ENCODE assay signal across 9 mouse cellular contexts in the genomic region with DNA sequence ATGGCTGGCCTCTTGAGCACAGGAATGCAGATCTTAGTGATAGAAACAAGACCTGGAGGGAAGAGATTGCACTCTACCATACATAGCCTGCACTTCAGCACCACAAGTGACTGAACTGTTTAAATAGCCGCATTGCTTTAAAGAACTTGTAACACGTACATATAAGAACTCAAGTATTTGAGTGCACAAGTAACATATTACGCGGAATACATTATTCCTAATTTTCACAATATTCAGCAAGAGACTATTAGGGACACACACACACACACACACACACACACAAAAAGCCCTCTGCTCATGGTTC. TPM values are rescaled to one million over a fixed set of nuclear protein-coding genes. Genes with fewer than 3 reads are reported as not detected.
DNase-seq lines count a peak whose midpoint lies in the region; ATAC-seq and TF ChIP-seq lines count a peak whose summit lies in the region.
"Had no signal": no experiment of that assay in that cellular context is flagged by ENCODE, and none has a peak within 500 bp of the region (broad histone marks: within the 10 kb centered on the region; RNA-seq: fewer than 3 reads in every experiment).

No protein-coding gene starts in this region.

- DNase-seq in kidney, adult 2 months = no peak
- no peak for DNase-seq in kidney, postnatal 10 days
- DNase-seq in urinary bladder, postnatal 14 days (ENCODE audit: low spot score) = no peak
- DNase-seq in urinary bladder, postnatal 36 days (ENCODE audit: low spot score in 2 of 2) = no peak
- DNase-seq in cerebellum, adult 9-10 months = no peak
- DNase-seq: thymus, postnatal 25 days had no signal

- peaks cover 19% of the 10 kb centered on the region; the same call in 1 of the 2 replicates for H3K4me1 ChIP-seq in kidney, adult 2 months (ENCODE audit: control insufficient read depth, insufficient read depth, low read length)
- H3K4me1 ChIP-seq in brown adipose tissue, adult 24 weeks (ENCODE audit: control insufficient read depth, insufficient read depth, insufficient read length, low read length) = peaks cover 18% of the 10 kb centered on the region
- peaks cover 37% of the 10 kb centered on the region for H3K4me1 ChIP-seq in hindbrain, embryonic 15.5 days (replicated peaks)
- H3K4me1 ChIP-seq in midbrain, embryonic 13.5 days (replicated peaks) = peaks cover 36% of the 10 kb centered on the region

- peak overlapping the region; percentile 37 for H3K9ac ChIP-seq in hindbrain, embryonic 15.5 days
- peak overlapping the region; percentile 70 for H3K9ac ChIP-seq in midbrain, embryonic 13.5 days (replicated peaks)

- H3K27ac ChIP-seq in kidney, adult 2 months (ENCODE audit: insufficient read depth, low read depth, low read length) = peak overlapping the region; percentile 65; the same call in 1 of the 2 replicates
- peak overlapping the region; percentile 91 for H3K27ac ChIP-seq in brown adipose tissue, adult 24 weeks (replicated peaks; ENCODE audit: low read depth, low read length)
- H3K27ac ChIP-seq in hindbrain, embryonic 15.5 days (replicated peaks) = peak overlapping the region; percentile 66
- H3K27ac ChIP-seq in midbrain, embryonic 13.5 days = peak overlapping the region; percentile 74

- H3K27me3 ChIP-seq in kidney, adult 2 months (replicated peaks; ENCODE audit: control insufficient read depth, insufficient read depth, low read length) = no peaks in the 10 kb centered on the region
- H3K27me3 ChIP-seq in hindbrain, embryonic 15.5 days = no peaks in the 10 kb centered on the region
- H3K27me3 ChIP-seq in midbrain, embryonic 13.5 days = no peaks in the 10 kb centered on the region

- no peak for TF ChIP-seq CTCF in kidney, adult 2 months (conservative IDR thresholded peaks at IDR 0.05; ENCODE audit: insufficient read depth, insufficient read length, low read depth, low read length)

- WGBS in kidney, adult 2 months = 64% methylated on average over 4 of the region's 4 CpGs
- WGBS in hindbrain, embryonic 15.5 days = 77% methylated on average over 4 of the region's 4 CpGs
- 72% methylated on average over 4 of the region's 4 CpGs for WGBS in midbrain, embryonic 13.5 days

- ATAC-seq in hindbrain, embryonic 15.5 days (ENCODE audit: low FRiP score, low read depth) = no peak
- ATAC-seq in midbrain, embryonic 13.5 days = no peak

- no peak for TF ChIP-seq POLR2A in kidney, adult 2 months (IDR thresholded peaks at IDR 0.05; ENCODE audit: low read depth, low read length)

- H3K4me2 ChIP-seq in hindbrain, embryonic 15.5 days = peak overlapping the region; percentile 60
- H3K4me2 ChIP-seq in midbrain, embryonic 13.5 days (replicated peaks) = peak overlapping the region; percentile 78

- H3K4me3 ChIP-seq in kidney, adult 2 months (ENCODE audit: insufficient read depth, low read depth, low read length) = peak overlapping the region; percentile 51
- peak overlapping the region; percentile 64 for H3K4me3 ChIP-seq in brown adipose tissue, adult 24 weeks (ENCODE audit: insufficient read depth, low read depth, low read length)
- H3K4me3 ChIP-seq in hindbrain, embryonic 15.5 days = peak overlapping the region; percentile 99
- peak overlapping the region; percentile 93 for H3K4me3 ChIP-seq in midbrain, embryonic 13.5 days (replicated peaks)

- H3K36me3 ChIP-seq in kidney, adult 2 months (ENCODE audit: control insufficient read depth, insufficient read depth, low read length) = no peaks in the 10 kb centered on the region
- H3K36me3 ChIP-seq in hindbrain, embryonic 15.5 days = no peaks in the 10 kb centered on the region
- no peaks in the 10 kb centered on the region; the same call in 1 of the 2 replicates for H3K36me3 ChIP-seq in midbrain, embryonic 13.5 days

- no peaks in the 10 kb centered on the region for H3K9me3 ChIP-seq in hindbrain, embryonic 15.5 days
- H3K9me3 ChIP-seq in midbrain, embryonic 13.5 days = no peaks in the 10 kb centered on the region

RNA-seq across cellular contexts. Expression of a gene that starts 0.7 kb away (rescaled TPM):
- 3.6 and 4.2 TPM in 2 replicates for polyA plus RNA-seq in kidney, adult 2 months (2012; rRNA removed)
- 6.3 and 10.6 TPM in 2 replicates for polyA plus RNA-seq in brown adipose tissue, adult 24 weeks (2012; ENCODE audit: insufficient read depth, insufficient read length, missing spikeins)
- polyA plus RNA-seq in hindbrain, embryonic 15.5 days (2015; fragmentation: Nextera tagmentation; extraction: Ambion mirVana) = 47.4 and 50.6 TPM in 2 replicates
- 63.6 and 66.7 TPM in 2 replicates for polyA plus RNA-seq in midbrain, embryonic 13.5 days (2015; fragmentation: Nextera tagmentation; extraction: Ambion mirVana)

RNA-seq across cellular contexts. Expression of a gene that starts 13.0 kb away (rescaled TPM):
- polyA plus RNA-seq in kidney, adult 2 months (2012; rRNA removed) = not detected in 2 replicates
- not detected in 2 replicates for polyA plus RNA-seq in brown adipose tissue, adult 24 weeks (2012; ENCODE audit: insufficient read depth, insufficient read length, missing spikeins)
- not detected in 2 replicates for polyA plus RNA-seq in hindbrain, embryonic 15.5 days (2015; fragmentation: Nextera tagmentation; extraction: Ambion mirVana)
- polyA plus RNA-seq in midbrain, embryonic 13.5 days (2015; fragmentation: Nextera tagmentation; extraction: Ambion mirVana) = not detected in 2 replicates
